Mouse (Mus musculus) retina, postnatal 1 day (tissue): ENCODE results near the gene Nudt6.

Source experiments
- DNase-seq: peaks from one replicate; pipeline ENCODE4 v3.0.0-alpha.2; 2012

The Nudt6 gene

GRCm38 (mm10) chr3:37420072-37420471 is at the start of gene Nudt6:
Nudt6 (minus strand) TSS chr3:37420211.
- peak; percentile 96 for DNase-seq

GRCm38 (mm10) chr3:37469353-37469752 is 49.3 kb upstream of the Nudt6 start:
- DNase-seq, result no peak

- DNase-seq, result peak; percentile 34
Measured at GRCm38 (mm10) chr3:37468170-37468569, 48.2 kb upstream of the Nudt6 start.

DNA sequence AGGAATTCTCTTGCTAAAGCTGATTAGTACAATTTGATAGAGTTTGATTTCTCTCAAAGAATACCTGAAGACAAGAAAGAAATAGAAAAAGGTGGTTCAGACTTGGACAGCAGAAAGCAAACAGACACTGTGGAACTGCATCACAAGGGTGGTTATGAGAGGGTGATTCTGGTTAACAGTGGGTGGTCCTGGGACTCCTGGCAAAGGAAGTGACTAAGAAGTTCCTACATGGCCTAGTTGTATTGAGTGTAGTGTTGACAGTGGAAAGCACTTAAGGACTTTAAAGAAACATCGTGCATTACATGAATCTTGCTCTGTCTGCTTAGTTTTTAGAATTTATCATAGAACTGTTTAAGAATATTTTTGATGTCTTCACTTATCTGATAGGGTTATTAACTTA is 36.0 kb upstream of the Nudt6 start:
- DNase-seq, result no peak

DNA sequence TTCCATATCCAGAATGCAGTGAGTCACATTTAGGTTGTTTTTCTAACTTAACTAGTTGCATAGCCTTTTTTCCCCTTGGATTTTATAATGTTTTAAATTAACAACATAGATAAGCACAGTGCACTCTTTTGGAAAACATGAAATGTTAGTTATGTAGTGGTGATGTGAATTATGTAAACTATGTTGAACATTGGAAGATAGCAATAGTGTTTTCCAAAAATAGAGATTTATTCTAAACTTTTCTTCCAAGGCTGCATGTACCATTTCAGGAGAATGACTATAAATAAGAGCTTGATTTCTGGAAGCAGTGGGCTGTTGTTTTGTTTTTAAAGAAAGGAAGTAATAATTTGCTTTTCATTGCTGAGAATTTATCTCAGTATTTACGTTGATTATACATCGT is 23.4 kb upstream of the Nudt6 start:
- no peak for DNase-seq

GRCm38 (mm10) chr3:37439770-37440169 is 19.8 kb upstream of the Nudt6 start:
- no peak for DNase-seq

DNA sequence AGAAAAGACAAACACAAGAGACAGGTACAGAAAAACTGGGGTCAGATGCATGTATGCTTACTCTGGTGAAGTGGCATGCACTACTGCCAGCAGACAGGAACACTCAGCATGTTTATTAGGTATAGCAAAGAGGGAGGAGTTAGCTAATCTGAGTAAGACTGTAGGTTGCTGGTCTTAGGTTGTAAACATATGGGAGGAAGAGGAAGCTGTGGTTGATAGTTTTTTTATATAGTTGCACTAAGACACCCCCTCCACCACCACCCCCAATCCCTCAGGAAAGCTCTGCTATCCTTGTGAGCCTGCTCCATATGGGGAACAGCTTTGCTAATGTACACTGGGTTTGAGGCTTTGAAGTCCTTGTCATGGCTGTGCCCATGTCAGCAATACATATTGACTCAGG is 10.3 kb upstream of the Nudt6 start:
- DNase-seq, result no peak

DNA sequence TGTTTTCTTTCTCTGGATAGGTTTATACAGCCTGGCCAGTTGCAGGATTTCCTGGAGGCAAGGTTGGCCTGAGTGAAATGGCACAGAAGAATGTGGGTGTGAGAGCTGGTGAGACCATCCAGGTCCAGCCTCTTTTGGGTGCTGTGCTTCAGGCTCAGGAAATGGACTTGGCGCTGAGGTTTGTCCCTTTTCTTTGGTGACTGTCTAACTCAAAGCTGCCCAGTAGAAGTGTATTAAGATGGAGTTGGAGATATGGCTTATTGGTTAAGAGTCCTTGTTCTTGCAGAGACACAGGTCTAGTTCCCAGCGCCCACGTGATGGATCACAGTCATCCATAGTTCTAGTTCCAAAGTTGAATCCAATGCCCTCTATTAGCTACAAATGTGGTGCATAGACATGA is 6.1 kb upstream of the Nudt6 start:
- DNase-seq, result no peak

DNA sequence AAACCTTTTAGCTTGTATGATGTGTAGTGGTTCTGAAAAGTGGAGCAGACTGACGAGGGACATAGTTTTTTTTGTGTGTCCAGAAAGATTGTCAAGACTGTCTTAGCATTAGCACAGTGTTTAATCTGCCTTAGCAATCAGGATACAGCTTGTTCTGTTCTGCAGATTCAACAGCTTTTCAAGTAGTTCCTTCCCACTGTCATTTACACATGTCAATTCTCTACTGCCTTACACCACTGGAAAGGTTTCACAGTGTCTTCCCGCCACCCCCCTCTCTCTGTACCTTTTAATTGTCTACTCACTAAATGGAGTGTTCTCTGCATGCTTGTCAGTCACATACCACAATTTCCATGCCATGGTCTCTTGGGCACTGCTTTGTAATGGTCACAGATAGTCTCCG is 1.2 kb upstream of the Nudt6 start:
- DNase-seq, result no peak

- DNase-seq, result no peak
Measured at GRCm38 (mm10) chr3:37420641-37421040, 630 bp upstream of the Nudt6 start.

GRCm38 (mm10) chr3:37419458-37419991 is 486 bp downstream of the Nudt6 start, which contains the start of gene Spata5:
Spata5 (plus strand) TSS chr3:37419896.
- peak; percentile 100 for DNase-seq

GRCm38 (mm10) chr3:37418961-37419457 is 1.0 kb downstream of the Nudt6 start:
- DNase-seq, result no peak

DNA sequence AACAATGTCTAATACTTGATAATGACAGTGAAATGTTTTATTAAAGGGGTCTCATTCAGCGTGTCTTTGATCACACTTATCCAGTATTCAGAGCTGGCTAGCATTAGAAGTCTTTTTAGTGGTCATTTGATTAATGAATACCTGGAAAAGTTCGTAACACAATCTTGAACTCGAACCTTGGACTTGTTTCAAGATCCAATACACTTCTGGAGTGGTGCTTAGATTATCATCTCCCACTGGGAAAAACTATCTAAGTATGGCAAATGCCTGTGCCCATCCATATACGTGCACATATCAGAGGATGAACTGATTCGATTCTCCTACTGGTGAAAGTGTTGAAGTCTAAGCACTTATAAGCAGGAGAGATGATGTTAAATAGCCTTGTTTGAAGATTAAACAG is 1.7 kb downstream of the Nudt6 start:
- DNase-seq, result no peak

DNA sequence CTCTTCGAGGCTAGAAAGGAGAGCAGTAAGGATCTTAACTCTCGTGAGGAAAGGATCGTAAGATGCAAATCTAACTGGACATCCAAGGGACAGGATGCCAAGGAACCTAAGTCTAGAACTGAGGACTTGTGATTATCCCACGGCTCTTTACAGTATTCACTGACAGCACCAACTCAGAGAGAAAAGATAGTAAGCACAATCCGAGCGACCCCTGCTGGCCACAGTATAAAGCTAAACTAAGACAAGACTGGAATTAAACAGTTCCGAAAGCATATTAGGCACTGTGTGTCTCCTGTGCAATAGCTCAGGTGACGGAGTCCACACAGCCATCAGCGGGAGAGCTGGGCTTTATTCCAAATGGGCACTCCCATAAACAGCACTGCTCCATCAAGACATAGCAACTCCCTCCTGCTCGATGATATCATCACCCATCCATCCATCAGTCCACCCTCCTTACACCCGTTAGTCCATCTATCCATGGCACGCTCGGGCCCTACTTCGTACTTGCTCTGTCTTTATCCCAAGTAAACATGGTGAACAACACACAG is 5.5 kb downstream of the Nudt6 start:
- peak; percentile 84 for DNase-seq

GRCm38 (mm10) chr3:37413446-37413845 is 6.6 kb downstream of the Nudt6 start:
- no peak for DNase-seq

DNA sequence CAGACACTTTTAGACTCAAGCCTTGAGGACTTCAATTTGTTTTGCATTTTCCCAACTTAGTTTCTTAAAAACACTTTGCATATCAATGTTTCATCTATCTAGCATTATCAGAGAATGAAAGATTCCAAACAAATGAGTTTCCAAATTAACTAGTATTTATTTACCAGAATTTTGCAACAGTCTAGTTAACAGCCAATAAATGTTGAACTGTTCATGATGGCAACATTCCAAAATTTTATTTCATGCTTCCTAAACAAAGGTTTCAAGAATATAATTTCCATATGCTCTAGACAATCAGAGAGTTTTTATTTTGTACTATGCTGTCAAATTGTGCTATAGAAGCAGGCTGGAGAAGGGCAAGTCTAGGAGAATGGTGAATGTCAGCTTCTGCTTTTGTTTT is 12.4 kb downstream of the Nudt6 start:
- DNase-seq, result no peak

GRCm38 (mm10) chr3:37401729-37402610 is 18.0 kb downstream of the Nudt6 start:
- no peak for DNase-seq

DNA sequence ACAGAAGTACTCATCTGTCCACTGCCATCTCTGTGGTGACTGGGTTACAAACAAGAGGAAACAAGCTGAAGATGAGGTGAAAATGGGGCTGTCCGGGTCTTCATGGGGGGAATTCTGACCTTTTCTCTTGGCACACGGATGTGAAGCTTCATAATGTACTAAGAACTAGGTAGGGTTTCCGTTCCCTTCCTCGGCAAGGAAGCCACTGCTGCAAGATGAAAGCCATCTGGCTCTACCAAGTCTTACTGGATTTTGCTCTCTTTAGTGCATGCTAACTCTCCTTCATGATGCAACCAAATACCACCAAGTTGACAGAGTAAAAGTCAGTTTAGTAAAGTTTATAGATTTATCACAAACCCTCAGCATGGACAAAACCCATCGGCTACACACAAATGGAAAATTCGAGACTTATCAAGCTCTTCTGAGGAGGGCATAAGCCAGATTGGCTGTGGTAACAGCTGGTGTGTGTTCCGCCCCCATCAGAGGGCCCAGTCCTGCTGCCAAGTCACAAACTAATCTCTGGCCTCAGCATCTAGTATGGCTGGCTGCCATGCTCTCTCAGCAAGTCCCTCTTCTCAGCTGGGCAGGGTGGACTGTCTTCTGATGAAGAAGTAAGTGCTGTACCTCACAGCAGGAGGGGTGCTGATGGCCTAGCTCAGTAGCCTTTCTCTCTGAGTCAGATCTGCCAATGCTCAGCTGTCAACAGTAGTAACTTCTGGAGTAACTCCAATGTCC is 21.2 kb downstream of the Nudt6 start:
- no peak for DNase-seq

GRCm38 (mm10) chr3:37397646-37398045 is 22.4 kb downstream of the Nudt6 start:
- DNase-seq, result no peak

- no peak for DNase-seq
Measured at GRCm38 (mm10) chr3:37396930-37397608, 22.9 kb downstream of the Nudt6 start.

DNA sequence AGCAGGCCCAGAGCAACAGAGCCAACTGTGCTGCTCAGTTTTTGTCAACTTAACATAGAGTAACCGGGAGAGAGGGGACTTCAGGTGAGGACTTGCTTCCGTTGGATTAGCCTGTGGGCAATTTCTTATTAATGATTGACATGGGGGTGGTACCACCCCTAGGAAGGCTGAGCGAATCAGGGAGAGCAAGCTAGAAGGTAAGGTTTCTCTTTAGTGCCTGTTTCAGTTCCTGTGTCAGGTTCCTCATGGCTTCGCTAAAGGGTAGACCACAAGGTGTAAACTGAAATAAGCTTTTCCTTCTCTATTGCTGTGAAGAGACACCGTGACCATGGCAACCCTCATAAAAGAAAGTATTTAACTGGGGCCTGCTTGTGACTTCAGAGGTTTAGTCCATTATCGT is 32.7 kb downstream of the Nudt6 start:
- DNase-seq, result no peak

- DNase-seq, result no peak
Measured at GRCm38 (mm10) chr3:37383096-37383765, 36.8 kb downstream of the Nudt6 start.
